Mouse (Mus musculus): ENCODE data around the gene Gtpbp10.

GRCm38 (mm10) chr5:5559798-5560197 is 460 bp upstream of the Gtpbp10 start:
- TF ChIP-seq POLR2A (IDR thresholded peaks at IDR 0.05; ENCODE audit: low read depth, low read length), result no peak
- TF ChIP-seq BHLHE40 (IDR thresholded peaks at IDR 0.05; ENCODE audit: low read depth, low read length), result no peak
- no peak for TF ChIP-seq CTCF (conservative IDR thresholded peaks at IDR 0.05 in 1 of 2, IDR thresholded peaks at IDR 0.05 in 1 of 2; ENCODE audit: low read depth in 2 of 2, low read length in 2 of 2)
- TF ChIP-seq USF1 (IDR thresholded peaks at IDR 0.05; ENCODE audit: low read depth, low read length), result no peak
- no peak for TF ChIP-seq IRF4 (IDR thresholded peaks at IDR 0.05; ENCODE audit: low read depth, low read length)
- no peak for TF ChIP-seq MAX (IDR thresholded peaks at IDR 0.05; ENCODE audit: low read length)
- no peak for TF ChIP-seq ZNF384 (IDR thresholded peaks at IDR 0.05; ENCODE audit: low read depth, low read length)
